Mouse (Mus musculus): ENCODE results near the gene Kcmf1. TPM values are rescaled to one million over a fixed set of nuclear protein-coding genes. Genes with fewer than 3 reads are reported as not detected.
A peak's percentile ranks its signal among the peaks of the same experiment; 100 is the strongest.
"Not testable (repeated sequence)": the region's sequence is repeated elsewhere in the genome, so short reads cannot be mapped to it uniquely, and the experiment has no call there.

Gene Kcmf1
- polyA plus RNA-seq, 1 experiment from 2014 or later, result 49.5 TPM

DNA sequence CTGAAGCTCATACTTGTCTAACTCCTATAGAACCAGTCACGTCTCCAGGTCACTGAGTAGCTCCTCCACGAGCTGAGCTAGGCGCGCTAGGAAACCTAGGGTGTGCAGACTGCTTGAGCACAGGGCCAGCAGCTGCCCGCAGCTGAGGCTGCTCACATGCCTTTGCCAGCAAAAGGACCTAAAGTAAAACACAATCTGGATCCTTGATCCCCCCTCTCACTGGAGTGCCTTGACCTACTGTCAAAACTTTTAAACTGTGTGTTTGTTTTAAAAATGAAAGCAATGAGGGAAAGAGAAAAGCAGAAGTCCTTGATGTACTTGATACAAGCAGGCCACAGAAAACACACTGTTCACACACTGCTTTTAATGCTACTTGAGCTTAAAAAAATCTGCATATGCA, 31.1 kb downstream of the Kcmf1 start:
- Histone ChIP-seq H3K27me3 (ENCODE audit: control insufficient read depth, insufficient read depth, low read length) (no peaks in the 10 kb centered on the region), H3K27ac (replicated peaks) (no peak overlapping the region; the same call in 1 of the 2 replicates), H3K36me3 (ENCODE audit: control insufficient read depth, insufficient read depth, low read length) (no peaks in the 10 kb centered on the region), H3K9me3 (ENCODE audit: control insufficient read depth, low read length) (no peaks in the 10 kb centered on the region), H3K9ac (ENCODE audit: low read length) (no peak overlapping the region), H3K4me1 (replicated peaks; ENCODE audit: control insufficient read depth, insufficient read depth) (peaks cover 10% of the 10 kb centered on the region), H3K4me2 (replicated peaks; ENCODE audit: low read depth) (no peak overlapping the region), H3K4me3 (ENCODE audit: low read depth, low read length) (no peak overlapping the region)
- WGBS, result 41% methylated on average over 5 of the region's 5 CpGs
- no peak for DNase-seq (ENCODE audit: low spot score)
- no peak for ATAC-seq (ENCODE audit: low FRiP score, low TSS enrichment)
- TF ChIP-seq CTCF (IDR thresholded peaks at IDR 0.05; ENCODE audit: low read depth), result no peak
- no peak for TF ChIP-seq EP300 (optimal IDR thresholded peaks at IDR 0.05)

DNA sequence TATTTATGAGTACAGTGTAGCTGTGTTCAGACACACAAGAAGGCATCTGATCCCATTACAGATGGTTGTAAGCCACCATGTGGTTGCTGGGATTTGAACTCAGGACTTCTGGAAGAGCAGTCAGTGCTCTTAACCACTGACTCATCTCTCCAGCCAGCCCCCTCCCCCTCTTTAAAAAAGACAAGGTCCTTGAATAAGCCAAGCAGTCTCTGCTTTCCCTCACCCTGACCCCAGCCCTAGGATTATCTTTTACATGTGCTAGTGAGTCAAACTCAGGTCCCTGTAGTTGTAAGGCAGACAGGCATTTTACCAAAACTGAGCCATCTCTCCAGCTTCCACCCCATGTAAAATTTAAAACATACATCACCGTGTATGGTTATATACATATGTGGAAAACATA, 32.0 kb downstream of the Kcmf1 start:
- no peak for TF ChIP-seq CTCF (IDR thresholded peaks at IDR 0.05; ENCODE audit: low read depth)
- no peak for TF ChIP-seq EP300 (optimal IDR thresholded peaks at IDR 0.05)
- no peak overlapping the region for H3K4me2 ChIP-seq (replicated peaks; ENCODE audit: low read depth)
- no peak overlapping the region for H3K4me3 ChIP-seq (ENCODE audit: low read depth, low read length)
- H3K27ac ChIP-seq (replicated peaks), result no peak overlapping the region
- no peaks in the 10 kb centered on the region for H3K27me3 ChIP-seq (ENCODE audit: control insufficient read depth, insufficient read depth, low read length)
- H3K9me3 ChIP-seq (ENCODE audit: control insufficient read depth, low read length), result no peaks in the 10 kb centered on the region
- DNase-seq (ENCODE audit: low spot score), result no peak
- 78% methylated on average over 1 of the region's 1 CpGs for WGBS
- no peak overlapping the region for H3K9ac ChIP-seq (ENCODE audit: low read length)
- peaks cover 10% of the 10 kb centered on the region for H3K4me1 ChIP-seq (replicated peaks; ENCODE audit: control insufficient read depth, insufficient read depth)
- no peak for ATAC-seq (ENCODE audit: low FRiP score, low TSS enrichment)
- no peaks in the 10 kb centered on the region for H3K36me3 ChIP-seq (ENCODE audit: control insufficient read depth, insufficient read depth, low read length)

DNA sequence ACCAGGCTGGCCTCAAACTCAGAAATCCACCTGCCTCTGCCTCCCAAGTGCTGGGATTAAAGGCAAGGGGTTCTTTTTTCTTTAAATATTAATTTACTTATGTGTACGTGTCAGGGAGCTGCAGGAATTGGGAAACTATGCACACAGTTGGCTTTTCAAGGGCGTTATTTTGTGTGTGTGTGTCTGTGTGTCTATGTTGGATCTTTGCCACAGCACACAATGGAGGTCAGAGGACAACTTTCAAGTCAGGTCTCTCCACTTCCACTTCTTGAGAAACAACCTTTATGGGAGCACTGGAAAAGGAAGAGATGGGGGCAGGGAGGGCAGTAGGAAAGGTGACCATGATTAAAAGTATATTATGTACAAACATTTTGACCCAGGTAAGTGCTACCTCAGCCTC, 33.5 kb downstream of the Kcmf1 start:
- 40% methylated on average over 2 of the region's 2 CpGs for WGBS
- Histone ChIP-seq H3K27ac (replicated peaks) (no peak overlapping the region), H3K36me3 (ENCODE audit: control insufficient read depth, insufficient read depth, low read length) (no peaks in the 10 kb centered on the region; the same call in 1 of the 2 replicates), H3K9ac (ENCODE audit: low read length) (no peak overlapping the region), H3K4me1 (replicated peaks; ENCODE audit: control insufficient read depth, insufficient read depth) (peaks cover 10% of the 10 kb centered on the region), H3K4me2 (replicated peaks; ENCODE audit: low read depth) (no peak overlapping the region), H3K27me3 (ENCODE audit: control insufficient read depth, insufficient read depth, low read length) (no peaks in the 10 kb centered on the region), H3K9me3 (ENCODE audit: control insufficient read depth, low read length) (no peaks in the 10 kb centered on the region), H3K4me3 (ENCODE audit: low read depth, low read length) (no peak overlapping the region)
- ATAC-seq (ENCODE audit: low FRiP score, low TSS enrichment) (no peak), DNase-seq (ENCODE audit: low spot score) (no peak)
- TF ChIP-seq EP300 (optimal IDR thresholded peaks at IDR 0.05) (no peak), CTCF (IDR thresholded peaks at IDR 0.05; ENCODE audit: low read depth) (no peak)

DNA sequence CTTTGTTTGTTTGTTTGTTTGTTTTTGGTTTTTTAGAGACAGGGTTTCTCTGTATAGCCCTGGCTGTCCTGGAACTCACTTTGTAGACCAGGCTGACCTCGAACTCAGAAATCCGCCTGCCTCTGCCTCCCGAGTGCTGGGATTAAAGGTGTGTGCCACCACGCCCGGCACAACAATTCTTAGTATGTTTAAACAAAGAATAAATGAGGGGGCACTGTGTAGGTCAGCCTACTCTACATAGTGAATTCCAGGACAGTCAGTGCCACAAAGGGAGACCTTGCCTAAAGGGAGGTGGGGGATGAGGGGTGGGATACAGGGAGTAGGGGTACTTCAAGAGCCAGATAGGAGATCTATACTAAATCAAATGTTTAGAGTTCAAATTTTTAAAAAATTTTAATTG, 37.1 kb downstream of the Kcmf1 start:
- H3K27me3 ChIP-seq (ENCODE audit: control insufficient read depth, insufficient read depth, low read length); H3K4me1 ChIP-seq (replicated peaks; ENCODE audit: control insufficient read depth, insufficient read depth); H3K9ac ChIP-seq (ENCODE audit: low read length); DNase-seq (ENCODE audit: low spot score); H3K9me3 ChIP-seq (ENCODE audit: control insufficient read depth, low read length); H3K27ac ChIP-seq (replicated peaks); H3K4me2 ChIP-seq (replicated peaks; ENCODE audit: low read depth); ATAC-seq (ENCODE audit: low FRiP score, low TSS enrichment); H3K36me3 ChIP-seq (ENCODE audit: control insufficient read depth, insufficient read depth, low read length); H3K4me3 ChIP-seq (ENCODE audit: low read depth, low read length): not testable (repeated sequence)
- WGBS, result 95% methylated on average over 5 of the region's 5 CpGs

DNA sequence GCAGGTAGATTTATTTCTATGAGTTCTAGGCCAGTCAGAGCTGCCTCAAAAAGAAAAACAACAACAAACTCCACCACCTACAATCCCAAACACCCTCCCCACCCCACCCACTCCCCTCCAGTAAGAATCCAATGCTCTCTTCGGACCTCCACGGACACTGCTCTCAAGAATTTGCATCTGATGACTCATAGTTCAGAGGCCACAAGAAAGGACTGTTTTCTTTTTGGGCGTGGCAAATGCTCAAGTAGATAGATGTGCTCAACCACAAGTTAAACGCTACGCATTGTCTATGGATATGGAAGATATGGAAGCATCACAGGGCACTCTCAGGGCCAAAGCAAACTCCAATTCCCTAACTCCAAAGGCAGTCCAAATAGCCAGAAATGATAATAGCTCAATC, 45.5 kb downstream of the Kcmf1 start:
- no peak overlapping the region for H3K9ac ChIP-seq (ENCODE audit: low read length)
- H3K4me1 ChIP-seq (replicated peaks; ENCODE audit: control insufficient read depth, insufficient read depth), result no peaks in the 10 kb centered on the region
- no peaks in the 10 kb centered on the region for H3K27me3 ChIP-seq (ENCODE audit: control insufficient read depth, insufficient read depth, low read length)
- H3K36me3 ChIP-seq (ENCODE audit: control insufficient read depth, insufficient read depth, low read length), result peaks cover 16% of the 10 kb centered on the region
- H3K9me3 ChIP-seq (ENCODE audit: control insufficient read depth, low read length), result no peaks in the 10 kb centered on the region
- no peak for TF ChIP-seq CTCF (IDR thresholded peaks at IDR 0.05; ENCODE audit: low read depth)
- TF ChIP-seq EP300 (optimal IDR thresholded peaks at IDR 0.05), result no peak
- H3K4me3 ChIP-seq (ENCODE audit: low read depth, low read length), result no peak overlapping the region
- no peak overlapping the region for H3K27ac ChIP-seq (replicated peaks)
- 65% methylated on average over 5 of the region's 5 CpGs for WGBS
- no peak overlapping the region for H3K4me2 ChIP-seq (replicated peaks; ENCODE audit: low read depth)
- no peak for DNase-seq (ENCODE audit: low spot score)
- ATAC-seq (ENCODE audit: low FRiP score, low TSS enrichment), result no peak

DNA sequence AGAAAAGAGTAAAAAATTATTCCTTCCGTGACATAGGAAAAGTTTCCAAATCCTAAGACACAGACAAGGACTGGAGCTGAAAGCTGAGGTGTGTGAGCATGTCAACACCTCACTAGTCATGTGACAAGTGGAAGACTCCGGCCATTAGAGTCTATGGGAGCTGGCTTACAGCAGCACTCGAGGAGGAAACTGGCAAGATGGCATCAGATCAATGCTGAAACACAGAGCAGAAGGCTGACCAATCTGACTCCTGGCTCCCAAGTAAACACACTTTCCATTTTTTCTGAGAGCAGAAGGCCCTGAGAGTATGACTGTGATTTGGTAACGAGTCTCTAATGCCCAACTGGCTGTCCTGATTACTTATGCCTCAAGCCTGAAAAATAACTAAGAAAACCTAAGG, 47.6 kb downstream of the Kcmf1 start:
- 69% methylated on average over 4 of the region's 4 CpGs for WGBS
- Histone ChIP-seq H3K4me2 (replicated peaks; ENCODE audit: low read depth) (no peak overlapping the region), H3K27ac (replicated peaks) (0 out of 2 replicates have a peak overlapping the region, but pooled peaks have one; percentile 13), H3K9me3 (ENCODE audit: control insufficient read depth, low read length) (no peaks in the 10 kb centered on the region), H3K9ac (ENCODE audit: low read length) (no peak overlapping the region), H3K27me3 (ENCODE audit: control insufficient read depth, insufficient read depth, low read length) (no peaks in the 10 kb centered on the region), H3K4me3 (ENCODE audit: low read depth, low read length) (no peak overlapping the region), H3K4me1 (replicated peaks; ENCODE audit: control insufficient read depth, insufficient read depth) (no peaks in the 10 kb centered on the region), H3K36me3 (ENCODE audit: control insufficient read depth, insufficient read depth, low read length) (peaks cover 30% of the 10 kb centered on the region)
- DNase-seq (ENCODE audit: low spot score), result no peak
- TF ChIP-seq CTCF (IDR thresholded peaks at IDR 0.05; ENCODE audit: low read depth) (no peak), EP300 (optimal IDR thresholded peaks at IDR 0.05) (no peak)
- no peak for ATAC-seq (ENCODE audit: low FRiP score, low TSS enrichment)

Measured in stomach, postnatal 0 days (tissue).